Mouse (Mus musculus): ENCODE data around the gene Meox2. TPM values are rescaled to one million over a fixed set of nuclear protein-coding genes. Genes with fewer than 3 reads are reported as not detected.

Meox2 gene
- total RNA-seq, 2 experiments from 2014 or later, result not detected

Other genes starting within 250 kb of the Meox2 start
- gene Agmo, start 133.1 kb downstream of the Meox2 start, total RNA-seq (2021), result 1 to 10 TPM; 4.3 to 4.7 TPM

Measured in layer of hippocampus, postnatal 14 days (tissue).